Mouse (Mus musculus) hindbrain, embryonic 16.5 days (tissue): ENCODE data around the gene Hoxb2. TPM values are rescaled to one million over a fixed set of nuclear protein-coding genes. Genes with fewer than 3 reads are reported as not detected.

ENCODE experiments used
- ATAC-seq: fragments of 200-750 bp; cut with Nextera tagmentation; 2 replicates; pipeline ENCODE4 v1.8.0; 2017; ENCODE audit warnings: moderate TSS enrichment, moderate library complexity
- H3K27ac ChIP-seq: fragments of 300-500 bp; sonication (generic); 2 replicates; pipeline ENCODE4 v1.5.1; 2014; ENCODE audit warnings: low read depth, mild to moderate bottlenecking, control low read depth, low read length, moderate library complexity
- H3K27me3 ChIP-seq: fragments of 300-500 bp; sonication (generic); replicated peaks from 2 replicates; pipeline ENCODE4 v1.6.1; 2014; ENCODE audit warnings: low read length; ENCODE audit not compliant: control insufficient read depth, insufficient read depth
- H3K36me3 ChIP-seq: fragments of 300-500 bp; sonication (generic); 2 replicates; pipeline ENCODE4 v1.6.1; 2014; ENCODE audit warnings: mild to moderate bottlenecking, low read length, moderate library complexity, mixed read lengths; ENCODE audit not compliant: control insufficient read depth, insufficient read depth
- H3K4me1 ChIP-seq: fragments of 300-500 bp; sonication (generic); 2 replicates; pipeline ENCODE4 v1.6.1; 2014; ENCODE audit warnings: low read depth, low read length; ENCODE audit not compliant: control insufficient read depth, insufficient read depth
- H3K4me2 ChIP-seq: fragments of 300-500 bp; sonication (generic); 2 replicates; pipeline ENCODE4 v1.6.1; 2014; ENCODE audit warnings: mild to moderate bottlenecking, low read length, control low read depth, moderate library complexity
- H3K4me3 ChIP-seq: fragments of 300-500 bp; sonication (generic); 2 replicates; pipeline ENCODE4 v1.5.1; 2014; ENCODE audit warnings: mild to moderate bottlenecking, low read length, control low read depth, moderate library complexity
- H3K9ac ChIP-seq: fragments of 300-500 bp; sonication (generic); 2 replicates; pipeline ENCODE4 v1.6.1; 2014; ENCODE audit warnings: low read depth, mild to moderate bottlenecking, control low read depth, low read length, moderate library complexity
- H3K9me3 ChIP-seq: fragments of 300-500 bp; sonication (generic); 2 replicates; pipeline ENCODE4 v1.6.1; 2014; ENCODE audit warnings: mild to moderate bottlenecking, low read length, moderate library complexity; ENCODE audit not compliant: control insufficient read depth
- WGBS: fragments of 180-500 bp; shearing (Covaris S2); extraction: QIAGEN DNeasy Blood & Tissue Kit; methylation state at CpG from one replicate; pipeline ENCODE4 v1.1.7; 2014; 5-methylcytosine and 5-hydroxymethylcytosine counted together
- polyA plus RNA-seq: library from polyadenylated mRNA; unstranded; fragments of >200 nt; fragmentation: Nextera tagmentation; extraction: Ambion mirVana; gene quantifications from 2 replicates; pipeline ENCODE4 v1.2.1, GENCODE M21; 2015

Gene Hoxb2
- polyA plus RNA-seq = 20.0 and 20.8 TPM in 2 replicates

GRCm38 (mm10) chr11:96350341-96350624, at the start of gene Hoxb2:
Hoxb2 (plus strand) TSS chr11:96350525.
- H3K4me3 ChIP-seq = peak within 1 kb of the TSS; percentile 57

GRCm38 (mm10) chr11:96301064-96301431, 49.3 kb upstream of the Hoxb2 start:
- H3K27ac ChIP-seq = peak overlapping the region; percentile 53
- no peaks in the 10 kb centered on the region for H3K36me3 ChIP-seq
- peak overlapping the region; percentile 62 for H3K4me2 ChIP-seq
- H3K4me1 ChIP-seq = no peaks in the 10 kb centered on the region
- H3K9ac ChIP-seq = peak overlapping the region; percentile 1; the same call in 1 of the 2 replicates
- H3K27me3 ChIP-seq = peaks cover 42% of the 10 kb centered on the region
- H3K9me3 ChIP-seq = no peaks in the 10 kb centered on the region
- WGBS = 4% methylated on average over 10 of the region's 10 CpGs
- no peak for ATAC-seq
- peak overlapping the region; percentile 44 for H3K4me3 ChIP-seq

More at GRCm38 (mm10) chr11:96350341-96350624, at the start of gene Hoxb2:
- 6% methylated on average over 2 of the region's 2 CpGs for WGBS
- Histone ChIP-seq H3K9me3 (no peaks in the 10 kb centered on the region), H3K36me3 (no peaks in the 10 kb centered on the region), H3K27ac (peak within 1 kb of the TSS; percentile 97), H3K9ac (peak within 1 kb of the TSS; percentile 24), H3K4me2 (peak within 1 kb of the TSS; percentile 61), H3K4me1 (peaks cover 32% of the 10 kb centered on the region), H3K27me3 (peaks cover 21% of the 10 kb centered on the region)
- ATAC-seq = no peak

- no peaks in the 10 kb centered on the region for H3K4me1 ChIP-seq
- peak overlapping the region; percentile 43 for H3K4me3 ChIP-seq
Measured at GRCm38 (mm10) chr11:96301837-96302236, 48.5 kb upstream of the Hoxb2 start.

GRCm38 (mm10) chr11:96302381-96303150, 47.8 kb upstream of the Hoxb2 start:
- H3K9ac ChIP-seq = peak overlapping the region; percentile 57
- no peak for ATAC-seq
- H3K36me3 ChIP-seq = no peaks in the 10 kb centered on the region
- H3K27ac ChIP-seq = peak overlapping the region; percentile 60
- H3K4me2 ChIP-seq = peak overlapping the region; percentile 62
- peak overlapping the region; percentile 43 for H3K4me3 ChIP-seq
- no peaks in the 10 kb centered on the region for H3K4me1 ChIP-seq
- H3K27me3 ChIP-seq = peaks cover 42% of the 10 kb centered on the region
- 5% methylated on average over 23 of the region's 23 CpGs for WGBS
- H3K9me3 ChIP-seq = no peaks in the 10 kb centered on the region

More at GRCm38 (mm10) chr11:96301837-96302236, 48.5 kb upstream of the Hoxb2 start:
- Histone ChIP-seq H3K36me3 (no peaks in the 10 kb centered on the region), H3K4me2 (peak overlapping the region; percentile 62), H3K9ac (peak overlapping the region; percentile 57), H3K9me3 (no peaks in the 10 kb centered on the region), H3K27ac (peak overlapping the region; percentile 60), H3K27me3 (peaks cover 42% of the 10 kb centered on the region)
- 1% methylated on average over 15 of the region's 15 CpGs for WGBS
- ATAC-seq = peak; percentile 54; the same call in 1 of the 2 replicates

- Histone ChIP-seq H3K9ac (peak within 1 kb of the TSS; percentile 73), H3K4me1 (no peaks in the 10 kb centered on the region)
Measured at GRCm38 (mm10) chr11:96303151-96304099, 46.9 kb upstream of the Hoxb2 start, which contains the start of gene Hoxb5. Hoxb5 (plus strand) TSS chr11:96303336.

GRCm38 (mm10) chr11:96304381-96305195, 45.7 kb upstream of the Hoxb2 start:
- H3K9ac ChIP-seq = peak overlapping the region; percentile 73
- 1% methylated on average over 38 of the region's 38 CpGs for whole genome bisulfite sequencing
- no peak for ATAC-seq
- no peaks in the 10 kb centered on the region for H3K36me3 ChIP-seq
- H3K27ac ChIP-seq = peak overlapping the region; percentile 90
- peak overlapping the region; percentile 62 for H3K4me2 ChIP-seq
- H3K9me3 ChIP-seq = no peaks in the 10 kb centered on the region
- H3K27me3 ChIP-seq = peaks cover 48% of the 10 kb centered on the region
- no peaks in the 10 kb centered on the region for H3K4me1 ChIP-seq
- H3K4me3 ChIP-seq = peak overlapping the region; percentile 43

More at GRCm38 (mm10) chr11:96303151-96304099, 46.9 kb upstream of the Hoxb2 start, which contains the start of gene Hoxb5:
- peak within 1 kb of the TSS; percentile 43 for H3K4me3 ChIP-seq
- H3K9me3 ChIP-seq = no peaks in the 10 kb centered on the region
- H3K27ac ChIP-seq = peak within 1 kb of the TSS; percentile 90
- under 1% methylated on average over 69 of the region's 69 CpGs for WGBS
- H3K4me2 ChIP-seq = peak within 1 kb of the TSS; percentile 62
- H3K27me3 ChIP-seq = peaks cover 41% of the 10 kb centered on the region
- peak; percentile 63 for ATAC-seq
- no peaks in the 10 kb centered on the region for H3K36me3 ChIP-seq

- 35% methylated on average over 6 of the region's 6 CpGs for WGBS
- Histone ChIP-seq H3K36me3 (no peaks in the 10 kb centered on the region), H3K4me1 (no peaks in the 10 kb centered on the region), H3K27me3 (peaks cover 49% of the 10 kb centered on the region), H3K4me3 (peak overlapping the region; percentile 28), H3K9me3 (no peaks in the 10 kb centered on the region), H3K4me2 (peak overlapping the region; percentile 62), H3K27ac (peak overlapping the region; percentile 90), H3K9ac (peak overlapping the region; percentile 73)
- no peak for ATAC-seq
Measured at GRCm38 (mm10) chr11:96305505-96306182, 44.7 kb upstream of the Hoxb2 start.
